Mouse (Mus musculus) heart, embryonic 11.5 days (tissue): Measurements from ENCODE around the gene Zfp617. TPM values are rescaled to one million over a fixed set of nuclear protein-coding genes. Genes with fewer than 3 reads are reported as not detected.

Experiments
- ATAC-seq: fragments of 200-750 bp; cut with Nextera tagmentation; replicated peaks from 2 replicates; pipeline ENCODE4 v1.8.0; 2017; ENCODE audit warnings: moderate library complexity; ENCODE audit not compliant: insufficient number of reproducible peaks, low FRiP score, low TSS enrichment
- H3K27ac ChIP-seq: fragments of 300-500 bp; sonication (generic); 2 replicates; pipeline ENCODE4 v1.5.1; 2014; ENCODE audit warnings: mild to moderate bottlenecking, low read depth, low read length
- H3K27me3 ChIP-seq: fragments of 300-500 bp; sonication (generic); 2 replicates; pipeline ENCODE4 v1.6.1; 2014; ENCODE audit warnings: mild to moderate bottlenecking, low read length, mixed read lengths; ENCODE audit not compliant: control insufficient read depth, insufficient read depth
- H3K36me3 ChIP-seq: fragments of 300-500 bp; sonication (generic); 2 replicates; pipeline ENCODE4 v1.6.1; 2014; ENCODE audit warnings: mild to moderate bottlenecking, low read length, moderate library complexity, mixed read lengths; ENCODE audit not compliant: control insufficient read depth, insufficient read depth
- H3K4me1 ChIP-seq: fragments of 300-500 bp; sonication (generic); 2 replicates; pipeline ENCODE4 v1.6.1; 2014; ENCODE audit warnings: low read length; ENCODE audit not compliant: control insufficient read depth, insufficient read depth
- H3K4me2 ChIP-seq: fragments of 300-500 bp; sonication (generic); 2 replicates; pipeline ENCODE4 v1.6.1; 2014; ENCODE audit warnings: mild to moderate bottlenecking, moderate library complexity
- H3K4me3 ChIP-seq: fragments of 300-500 bp; sonication (generic); 2 replicates; pipeline ENCODE4 v1.5.1; 2014; ENCODE audit warnings: low read depth, low read length
- H3K9ac ChIP-seq: fragments of 300-500 bp; sonication (generic); 2 replicates; pipeline ENCODE4 v1.6.1; 2014; ENCODE audit warnings: mild to moderate bottlenecking, low read depth, low read length, moderate library complexity
- H3K9me3 ChIP-seq: fragments of 300-500 bp; sonication (generic); replicated peaks from 2 replicates; pipeline ENCODE4 v1.6.1; 2016; ENCODE audit warnings: low read length; ENCODE audit not compliant: control insufficient read depth
- WGBS: fragments of 180-500 bp; shearing (Covaris S2); extraction: QIAGEN DNeasy Blood & Tissue Kit; methylation state at CpG from one replicate; pipeline ENCODE4 v1.1.7; 2014; ENCODE audit not compliant: insufficient replicate concordance; 5-methylcytosine and 5-hydroxymethylcytosine counted together
- polyA plus RNA-seq: library from polyadenylated mRNA; unstranded; fragments of >200 nt; fragmentation: Nextera tagmentation; extraction: Ambion mirVana; gene quantifications from 2 replicates; pipeline ENCODE4 v1.2.1, GENCODE M21; 2014

The Zfp617 gene
- polyA plus RNA-seq, 1 experiment from 2014 or later: 34.4 TPM

GRCm38 (mm10) chr8:71964051-71964450 is 55.6 kb downstream of the Zfp617 start:
- H3K4me1 ChIP-seq: no peaks in the 10 kb centered on the region
- peaks cover 18% of the 10 kb centered on the region for H3K36me3 ChIP-seq
- 79% methylated on average over 3 of the region's 3 CpGs for WGBS
- H3K4me3 ChIP-seq: no peak overlapping the region
- no peak overlapping the region for H3K9ac ChIP-seq
- H3K4me2 ChIP-seq: no peak overlapping the region
- no peaks in the 10 kb centered on the region for H3K9me3 ChIP-seq
- no peaks in the 10 kb centered on the region for H3K27me3 ChIP-seq
- ATAC-seq: no peak
- H3K27ac ChIP-seq: no peak overlapping the region

DNA sequence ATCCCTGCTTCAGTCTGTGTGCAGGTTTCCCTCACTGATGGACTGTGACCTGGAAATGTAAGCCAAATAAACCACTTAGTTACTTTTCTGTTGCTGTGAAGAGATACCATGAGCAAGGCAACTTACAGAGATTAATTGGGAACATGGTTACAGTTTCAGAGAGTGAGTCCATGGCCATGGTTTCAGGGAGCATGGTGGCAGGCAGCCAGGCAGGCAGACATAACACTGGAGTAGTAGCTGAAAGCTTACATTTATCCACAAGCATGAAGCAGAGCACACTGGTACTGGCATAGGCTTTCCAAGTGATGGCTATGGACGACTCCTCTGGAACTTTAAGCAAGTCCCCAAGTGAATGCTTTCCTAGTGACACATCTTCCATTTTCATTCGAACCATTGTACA is 56.7 kb downstream of the Zfp617 start:
- no peak overlapping the region for H3K4me2 ChIP-seq
- no peaks in the 10 kb centered on the region for H3K4me1 ChIP-seq
- ATAC-seq: no peak
- WGBS: 89% methylated on average over 2 of the region's 2 CpGs
- H3K4me3 ChIP-seq: no peak overlapping the region
- H3K9ac ChIP-seq: no peak overlapping the region
- H3K9me3 ChIP-seq: no peaks in the 10 kb centered on the region
- H3K27ac ChIP-seq: no peak overlapping the region
- H3K27me3 ChIP-seq: no peaks in the 10 kb centered on the region
- peaks cover 18% of the 10 kb centered on the region for H3K36me3 ChIP-seq

DNA sequence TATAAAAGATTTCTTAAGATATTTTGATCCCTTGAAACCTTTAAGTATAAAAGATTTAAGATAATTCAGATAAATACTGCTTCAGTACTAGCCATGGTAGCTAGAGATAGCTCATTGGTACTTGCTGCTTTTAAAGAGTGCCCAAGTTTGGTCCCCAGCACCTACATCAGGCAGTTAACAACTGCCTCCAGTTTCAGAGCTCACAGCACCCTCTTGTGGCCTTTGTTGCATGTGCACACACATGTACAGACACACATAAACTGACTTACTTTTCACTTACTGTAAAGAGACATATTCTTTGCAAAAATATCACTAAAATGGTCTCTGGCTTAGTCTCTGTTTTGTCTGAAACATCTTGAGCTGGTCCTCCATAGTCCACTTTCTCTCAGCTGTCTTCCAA is 58.0 kb downstream of the Zfp617 start:
- peaks cover 18% of the 10 kb centered on the region for H3K36me3 ChIP-seq
- no peaks in the 10 kb centered on the region for H3K9me3 ChIP-seq
- H3K9ac ChIP-seq: no peak overlapping the region
- H3K27me3 ChIP-seq: no peaks in the 10 kb centered on the region
- H3K4me3 ChIP-seq: no peak overlapping the region
- H3K4me2 ChIP-seq: no peak overlapping the region
- H3K4me1 ChIP-seq: no peaks in the 10 kb centered on the region
- no peak overlapping the region for H3K27ac ChIP-seq
- no peak for ATAC-seq

DNA sequence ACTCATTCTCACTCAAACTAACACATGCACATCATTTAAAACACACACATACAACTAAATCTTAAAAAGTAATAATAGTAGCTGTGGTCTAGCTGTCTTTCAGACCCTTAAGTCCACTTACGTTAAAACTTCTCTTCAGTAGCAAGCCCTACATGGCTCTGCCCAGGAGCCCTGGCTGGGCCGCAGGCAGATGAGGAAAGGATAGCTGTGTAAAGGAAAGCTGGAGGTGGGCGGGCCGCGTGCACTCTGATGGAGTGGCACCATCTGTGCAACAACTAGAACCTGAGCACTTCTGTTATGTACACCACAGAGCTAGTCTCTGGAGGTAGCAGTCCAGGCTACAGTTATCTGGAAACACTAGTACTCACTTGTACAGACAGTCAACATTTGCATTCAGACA is 58.8 kb downstream of the Zfp617 start:
- ATAC-seq: no peak
- Histone ChIP-seq H3K4me3 (no peak overlapping the region), H3K4me2 (no peak overlapping the region), H3K9me3 (no peaks in the 10 kb centered on the region), H3K27me3 (no peaks in the 10 kb centered on the region), H3K36me3 (peaks cover 18% of the 10 kb centered on the region), H3K4me1 (no peaks in the 10 kb centered on the region), H3K27ac (no peak overlapping the region), H3K9ac (no peak overlapping the region)
- 96% methylated on average over 5 of the region's 5 CpGs for WGBS

DNA sequence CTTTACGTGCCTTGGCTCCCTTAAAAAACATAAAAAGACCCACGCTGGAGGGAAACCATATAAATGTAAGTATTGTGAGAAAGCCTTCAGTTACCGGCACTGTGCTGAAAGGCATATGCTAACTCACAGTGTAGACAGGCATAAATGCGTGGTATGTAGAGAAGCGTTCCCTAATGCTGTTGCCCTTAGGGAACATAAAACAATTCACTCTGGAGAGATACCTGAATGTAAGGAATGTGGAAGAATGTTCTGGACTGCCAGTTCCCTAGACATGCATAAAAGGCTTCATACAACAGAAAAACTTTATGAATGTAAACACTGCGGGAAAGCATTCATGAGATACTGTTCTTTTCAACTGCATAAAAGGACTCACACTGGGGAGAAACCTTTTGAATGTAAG is 59.7 kb downstream of the Zfp617 start:
- no peak overlapping the region for H3K9ac ChIP-seq
- no peak overlapping the region for H3K4me2 ChIP-seq
- no peak overlapping the region for H3K27ac ChIP-seq
- no peaks in the 10 kb centered on the region for H3K9me3 ChIP-seq
- H3K27me3 ChIP-seq: no peaks in the 10 kb centered on the region
- H3K36me3 ChIP-seq: peaks cover 18% of the 10 kb centered on the region
- H3K4me3 ChIP-seq: no peak overlapping the region
- no peaks in the 10 kb centered on the region for H3K4me1 ChIP-seq
- ATAC-seq: no peak
- WGBS: 88% methylated on average over 6 of the region's 6 CpGs

GRCm38 (mm10) chr8:71968636-71969035 is 60.2 kb downstream of the Zfp617 start:
- 90% methylated on average over 6 of the region's 6 CpGs for WGBS
- Histone ChIP-seq H3K4me3 (no peak overlapping the region), H3K27ac (no peak overlapping the region), H3K9me3 (no peaks in the 10 kb centered on the region), H3K9ac (no peak overlapping the region), H3K36me3 (peaks cover 18% of the 10 kb centered on the region), H3K4me1 (no peaks in the 10 kb centered on the region), H3K27me3 (no peaks in the 10 kb centered on the region), H3K4me2 (no peak overlapping the region)
- ATAC-seq: no peak

DNA sequence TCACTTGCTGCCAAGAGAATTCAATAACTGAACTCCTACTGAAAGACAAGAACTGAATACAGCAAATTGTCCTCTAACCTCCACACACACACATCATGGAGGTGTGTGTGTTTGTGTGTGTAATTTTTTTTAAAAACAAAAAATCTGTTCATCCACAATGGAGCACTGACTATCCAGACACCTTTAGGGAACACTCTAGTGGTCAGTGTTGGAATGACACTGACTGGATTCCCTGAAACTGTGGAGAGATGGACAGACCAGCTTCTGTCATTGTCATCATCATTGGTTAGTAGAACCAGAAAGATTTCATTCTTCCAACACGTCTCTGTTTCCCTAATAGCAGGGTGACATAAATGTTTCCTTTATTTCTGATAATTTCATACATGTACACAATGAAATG is 63.5 kb downstream of the Zfp617 start:
- Histone ChIP-seq H3K27ac (no peak overlapping the region), H3K9me3 (no peaks in the 10 kb centered on the region), H3K4me3 (no peak overlapping the region), H3K4me1 (no peaks in the 10 kb centered on the region), H3K27me3 (no peaks in the 10 kb centered on the region), H3K4me2 (no peak overlapping the region), H3K9ac (no peak overlapping the region), H3K36me3 (peaks cover 8% of the 10 kb centered on the region; the same call in 1 of the 2 replicates)
- ATAC-seq: no peak
- WGBS: 69% methylated on average over 1 of the region's 1 CpGs

- H3K4me3 ChIP-seq: no peak overlapping the region
- H3K9ac ChIP-seq: no peak overlapping the region
- H3K9me3 ChIP-seq: no peaks in the 10 kb centered on the region
- no peak for ATAC-seq
- WGBS: 85% methylated on average over 3 of the region's 3 CpGs
- no peak overlapping the region for H3K27ac ChIP-seq
- H3K36me3 ChIP-seq: no peaks in the 10 kb centered on the region
- H3K4me2 ChIP-seq: no peak overlapping the region
- H3K4me1 ChIP-seq: no peaks in the 10 kb centered on the region
- H3K27me3 ChIP-seq: no peaks in the 10 kb centered on the region
Observed at GRCm38 (mm10) chr8:71974211-71974610, 65.8 kb downstream of the Zfp617 start.

- H3K9me3 ChIP-seq: no peaks in the 10 kb centered on the region
- no peaks in the 10 kb centered on the region for H3K27me3 ChIP-seq
- H3K4me2 ChIP-seq: no peak overlapping the region
- no peak overlapping the region for H3K9ac ChIP-seq
- H3K27ac ChIP-seq: no peak overlapping the region
- no peak overlapping the region for H3K4me3 ChIP-seq
- ATAC-seq: no peak; the same call in 1 of the 2 replicates
- 52% methylated on average over 2 of the region's 2 CpGs for WGBS
- H3K36me3 ChIP-seq: no peaks in the 10 kb centered on the region
- no peaks in the 10 kb centered on the region for H3K4me1 ChIP-seq
Observed at GRCm38 (mm10) chr8:71981032-71981431, 72.6 kb downstream of the Zfp617 start.
